Mouse (Mus musculus): Measurements from ENCODE around the gene Nfe2l1.
"Not testable (repeated sequence)": the region's sequence is repeated elsewhere in the genome, so short reads cannot be mapped to it uniquely, and the experiment has no call there.

The Nfe2l1 gene

DNA sequence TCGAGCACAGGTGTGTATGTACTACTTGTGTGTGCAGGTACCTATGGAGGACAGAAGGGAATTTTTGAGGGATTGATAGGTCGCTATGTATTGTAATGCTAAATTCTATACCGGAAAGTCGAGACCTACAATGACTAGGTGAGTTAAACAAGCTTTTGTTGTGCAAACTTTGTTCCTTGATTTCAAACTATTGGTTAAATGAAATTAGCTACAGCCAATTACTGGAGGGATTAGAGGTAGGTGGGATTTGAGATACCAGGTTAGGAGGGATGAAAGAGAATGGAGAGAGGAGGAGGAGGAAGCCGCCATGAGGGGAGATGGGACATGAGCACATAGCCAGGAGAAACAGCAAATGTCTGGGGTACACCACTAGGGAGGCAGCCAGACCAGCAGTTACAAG, 49.5 kb downstream of the Nfe2l1 start:
- DNase-seq (ENCODE audit: extremely low read depth, low read depth) = no peak

DNA sequence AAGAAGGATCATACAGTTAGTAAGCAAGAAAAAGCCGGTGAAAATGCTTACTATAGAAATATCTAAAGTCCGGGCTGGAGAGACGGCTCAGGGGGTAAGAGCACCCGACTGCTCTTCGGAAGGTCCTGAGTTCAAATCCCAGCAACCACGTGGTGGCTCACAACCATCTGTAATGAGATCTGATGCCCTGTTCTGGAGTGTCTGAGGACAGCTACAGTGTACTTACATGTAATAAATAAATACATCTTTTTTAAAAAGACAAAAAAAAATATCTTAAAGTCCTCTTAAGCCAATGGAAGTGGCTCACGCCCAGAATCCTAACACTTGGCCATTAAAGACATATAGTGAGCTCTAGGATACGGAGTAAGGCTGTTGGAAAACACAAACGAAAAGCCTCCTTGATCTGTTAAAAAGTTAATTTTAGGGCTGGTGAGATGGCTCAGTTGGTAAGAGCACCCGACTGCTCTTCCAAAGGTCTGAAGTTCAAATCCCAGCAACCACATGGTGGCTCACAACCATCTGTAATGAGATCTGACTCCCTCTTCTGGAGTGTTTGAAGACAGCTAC, 51.6 kb downstream of the Nfe2l1 start:
- not testable (repeated sequence) for DNase-seq (ENCODE audit: extremely low read depth, low read depth)

DNA sequence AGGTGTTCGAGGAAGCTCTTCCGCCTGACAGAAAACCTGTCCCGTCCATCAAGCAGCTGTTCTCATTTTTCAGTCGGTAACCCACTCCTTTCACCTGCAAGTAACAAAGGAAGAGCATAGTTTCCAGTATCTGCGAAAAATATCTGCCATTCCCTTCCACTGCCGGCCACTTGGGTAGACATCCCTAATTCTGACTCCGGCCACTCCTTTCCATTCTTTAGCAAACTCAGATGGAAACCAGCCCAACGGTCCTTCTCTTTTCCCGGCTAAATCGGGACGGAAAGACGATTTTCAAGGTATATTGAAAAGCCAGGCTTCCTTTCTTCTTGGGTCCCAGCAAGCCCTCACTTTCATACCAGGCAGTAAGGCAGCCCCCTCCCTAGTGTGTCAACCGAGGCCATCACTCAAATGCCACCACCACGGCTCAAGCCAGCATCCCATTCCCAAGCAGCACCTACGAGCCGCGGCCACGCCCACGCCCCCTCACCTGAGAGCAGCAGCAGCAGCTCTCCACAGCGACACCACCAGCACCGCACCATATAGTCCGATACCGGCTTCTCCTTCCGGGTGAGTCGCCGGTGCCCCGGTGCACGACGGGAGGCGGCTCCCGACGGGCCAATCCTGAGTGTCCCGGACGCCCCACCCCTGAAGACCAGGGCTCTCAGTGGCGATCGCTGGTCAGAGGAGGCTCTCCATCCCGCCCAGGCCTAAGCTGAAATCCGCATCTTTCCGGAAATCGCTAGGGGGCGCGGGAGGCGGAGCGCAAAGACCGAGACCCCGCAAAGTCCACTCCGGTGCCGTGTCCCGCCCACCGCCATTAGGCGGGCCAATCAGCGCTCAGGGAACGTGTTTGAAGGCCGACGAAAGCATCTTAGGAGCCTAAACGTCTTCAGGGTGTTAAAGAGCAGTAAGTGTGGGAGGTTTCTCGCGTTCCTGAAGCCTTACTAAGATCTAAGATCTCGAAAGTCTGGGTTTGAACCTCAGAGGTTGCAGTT, 52.5 kb downstream of the Nfe2l1 start, which contains the start of gene Snx11:
Gene Snx11, minus strand, starts transcription at position 592 of the 995 bp plus-strand sequence.
- DNase-seq (ENCODE audit: extremely low read depth, low read depth) = peak; percentile 94

DNA sequence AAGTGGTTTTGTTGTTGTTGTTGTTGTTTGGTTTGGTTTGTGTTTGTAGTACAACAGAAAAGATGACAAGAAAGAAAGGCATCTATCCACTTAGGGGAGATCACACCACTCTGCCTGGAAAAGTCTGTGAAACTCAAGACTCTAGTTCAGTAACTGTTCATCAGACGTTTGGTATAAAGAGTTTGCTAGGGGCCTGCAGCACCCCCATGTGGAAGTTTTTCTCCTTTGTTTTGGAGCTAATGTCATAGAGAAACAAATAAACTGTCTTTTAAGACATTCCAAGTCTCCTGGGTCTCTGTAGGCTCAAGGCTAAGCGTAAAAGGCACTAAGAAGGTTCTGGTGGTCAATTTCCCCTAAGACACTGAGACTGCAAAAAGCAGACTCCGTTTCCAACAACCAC, 53.7 kb downstream of the Nfe2l1 start:
- DNase-seq (ENCODE audit: extremely low read depth, low read depth) = no peak

DNA sequence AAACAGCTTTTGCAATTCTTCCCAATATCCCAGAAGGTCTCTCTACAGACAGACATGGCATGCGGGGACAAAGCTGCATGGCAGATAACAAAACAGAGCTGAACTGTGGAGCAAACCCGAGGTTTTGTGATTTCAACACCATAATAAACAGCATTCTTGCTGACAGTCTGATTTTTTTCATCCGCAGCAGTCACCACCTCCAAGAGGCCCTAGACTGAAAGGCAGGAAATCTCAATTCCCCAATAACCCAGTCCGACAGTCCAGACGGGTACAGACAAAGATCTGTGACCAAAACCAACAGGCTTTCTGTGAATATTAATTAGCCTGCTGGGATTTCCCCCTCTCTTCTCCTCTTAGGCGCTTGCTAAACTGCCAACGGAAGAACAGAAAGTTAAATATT, 54.1 kb downstream of the Nfe2l1 start:
- DNase-seq (ENCODE audit: extremely low read depth, low read depth) = no peak

DNA sequence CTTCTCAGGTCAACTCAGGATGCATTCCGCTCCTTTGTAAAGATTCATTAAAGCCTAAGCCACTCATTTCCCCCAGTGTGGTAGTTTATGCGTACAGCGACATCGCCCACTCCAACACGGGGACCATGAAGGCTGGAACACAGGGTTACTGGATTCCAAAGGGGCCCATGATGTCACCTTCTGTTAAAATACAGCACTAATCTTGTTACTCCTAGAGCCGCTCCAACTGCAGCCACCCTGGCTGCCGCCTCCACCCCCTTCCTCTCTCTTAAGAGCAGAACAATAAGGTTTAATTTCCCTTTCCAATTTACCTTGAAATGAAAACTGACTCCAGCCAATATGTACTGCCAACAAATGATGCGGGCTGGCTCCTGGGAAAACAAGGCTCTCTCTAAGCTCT, 54.7 kb downstream of the Nfe2l1 start:
- no peak for DNase-seq (ENCODE audit: extremely low read depth, low read depth)

DNA sequence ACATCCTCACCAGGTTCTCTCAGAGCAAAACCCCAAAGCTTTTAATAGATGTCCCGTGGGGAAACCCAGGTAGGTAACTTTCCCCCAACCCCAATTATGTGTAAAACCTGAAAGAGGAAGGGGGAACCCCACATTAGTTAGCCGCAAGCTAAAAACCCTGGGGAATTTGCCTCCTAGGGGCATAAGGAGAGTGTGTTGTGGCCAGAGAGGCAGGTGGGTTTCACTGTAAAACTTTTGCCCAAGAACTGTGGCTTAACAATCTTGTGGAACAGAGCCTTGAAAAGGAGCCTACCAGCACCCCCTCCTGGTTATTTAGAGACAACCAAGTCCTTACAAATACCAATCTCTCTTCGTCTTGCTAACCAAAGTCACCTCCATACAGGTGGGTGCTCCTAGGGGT, 55.2 kb downstream of the Nfe2l1 start:
- DNase-seq (ENCODE audit: extremely low read depth, low read depth) = no peak

DNA sequence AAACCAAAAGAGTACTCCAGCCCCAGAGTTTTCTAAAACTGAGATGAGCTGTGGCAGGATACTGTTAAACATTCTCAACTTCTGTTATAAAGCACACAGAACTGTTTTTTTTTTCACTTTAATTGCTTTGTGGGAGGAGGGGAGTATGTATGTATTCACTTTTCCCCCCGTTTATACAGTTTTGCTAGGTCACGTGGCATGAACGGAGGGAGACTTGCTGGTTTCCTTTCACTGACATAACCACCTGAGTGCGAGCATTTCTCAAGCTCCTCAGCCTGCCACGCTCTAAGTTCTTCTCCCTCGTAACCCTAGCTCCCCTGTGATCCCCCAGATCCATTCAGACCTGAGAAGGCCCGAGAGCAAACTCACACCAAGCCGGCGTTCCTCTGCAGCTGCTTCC, 57.4 kb downstream of the Nfe2l1 start:
- DNase-seq (ENCODE audit: extremely low read depth, low read depth) = no peak

DNA sequence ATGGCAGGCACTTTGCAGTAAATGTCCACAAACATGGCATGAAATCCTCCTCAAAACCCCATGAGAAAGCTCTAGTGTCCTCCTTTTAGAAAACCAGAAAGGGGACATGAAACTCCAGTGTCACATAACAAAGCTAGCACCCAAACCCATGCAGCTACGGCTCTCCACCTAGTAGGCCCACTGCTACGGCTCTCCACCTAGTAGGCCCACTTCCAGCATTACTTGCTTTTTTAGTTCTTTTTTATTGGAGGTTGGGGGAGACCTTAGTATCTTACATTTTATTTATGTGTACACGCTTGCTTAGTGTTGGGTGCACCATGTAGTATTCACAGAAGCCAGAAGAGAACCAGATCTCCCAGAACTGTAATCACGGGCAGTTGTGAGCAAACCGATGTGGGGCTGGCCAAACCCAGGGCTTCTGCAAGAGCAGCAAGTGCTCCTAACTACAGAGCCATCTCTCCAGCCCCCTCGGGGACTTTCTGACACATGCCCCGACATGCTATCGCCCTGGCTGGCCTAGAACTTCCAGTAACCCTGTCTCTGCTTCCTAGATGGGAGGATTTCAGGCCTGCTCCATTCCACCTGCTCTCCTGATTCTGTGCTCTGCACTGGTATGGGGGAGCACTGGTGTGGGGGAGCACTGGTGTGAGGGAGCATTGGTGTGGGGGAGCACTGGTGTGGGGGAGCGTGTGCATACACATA, 58.3 kb downstream of the Nfe2l1 start:
- DNase-seq (ENCODE audit: extremely low read depth, low read depth) = no peak

DNA sequence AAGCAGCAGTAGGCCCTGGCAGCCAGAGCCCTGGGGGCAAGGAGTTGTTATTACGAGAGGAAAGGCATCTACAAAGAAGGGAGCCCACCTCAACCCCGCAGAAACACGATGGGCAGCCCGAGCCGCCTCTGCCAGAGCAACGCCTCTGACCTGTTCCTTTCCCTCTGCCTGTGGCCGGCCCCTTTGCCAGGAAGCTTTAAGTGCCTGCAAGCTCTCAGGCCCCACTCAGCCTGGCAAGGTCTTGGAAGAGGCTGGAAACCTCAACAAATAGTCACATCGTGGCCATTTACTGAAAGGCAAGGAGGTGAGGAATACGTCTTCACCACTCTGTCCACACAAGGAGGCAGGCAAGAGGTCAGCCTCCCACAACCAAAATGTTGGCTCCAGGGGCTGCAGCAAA, 61.5 kb downstream of the Nfe2l1 start:
- DNase-seq (ENCODE audit: extremely low read depth, low read depth) = no peak

Data from MEL-GATA-1-ER (cell line).